Mouse (Mus musculus) adrenal gland, adult 2 months (tissue): ENCODE results near the gene Elavl1. TPM values are rescaled to one million over a fixed set of nuclear protein-coding genes. Genes with fewer than 3 reads are reported as not detected.

ENCODE experiments used
- polyA plus RNA-seq: library from polyadenylated mRNA; depleted of rRNA; stranded (reverse); fragments of >200 nt; gene quantifications from 2 replicates; pipeline ENCODE4 v1.2.3, GENCODE M21; 2012; rRNA removed
- total RNA-seq, 2 experiments: library from RNA; stranded (reverse); gene quantifications; 2 replicates each; pipeline ENCODE4 v1.2.3; 2021

The Elavl1 gene
- total and polyA plus RNA-seq, 3 experiments = 26.2 to 113 (median 86.8) TPM

Other genes with a start within 250 kb of the Elavl1 start
- gene Cd209f, start 219.6 kb downstream of the Elavl1 start, total RNA-seq = 1 to 10 TPM; 1.1 to 4.0 TPM
- 1.9 and 5.5 TPM in 2 replicates for gene Cd209f, start 219.6 kb downstream of the Elavl1 start, polyA plus RNA-seq
- gene Cd209g, start 191.3 kb downstream of the Elavl1 start, total RNA-seq = 1 to 10 TPM in 1 of 2 experiments, under 1 TPM in 1; 0.72 to 1.8 TPM
- 2.3 and 4.6 TPM in 2 replicates for gene Cd209g, start 191.3 kb downstream of the Elavl1 start, polyA plus RNA-seq
- 10 to 100 TPM; 33.8 to 38.2 TPM for gene Evi5l, start 158.8 kb downstream of the Elavl1 start, total RNA-seq
- 25.2 and 33.8 TPM in 2 replicates for gene Evi5l, start 158.8 kb downstream of the Elavl1 start, polyA plus RNA-seq
- gene Prr36, start 108.0 kb downstream of the Elavl1 start, total RNA-seq = 1 to 10 TPM; 4.9 to 5.1 TPM
- 2.6 and 4.0 TPM in 2 replicates for gene Prr36, start 108.0 kb downstream of the Elavl1 start, polyA plus RNA-seq
- 10 to 100 TPM; 19.3 to 24.2 TPM for gene Lrrc8e, start 98.6 kb downstream of the Elavl1 start, total RNA-seq
- 8.4 and 14.3 TPM in 2 replicates for gene Lrrc8e, start 98.6 kb downstream of the Elavl1 start, polyA plus RNA-seq
- 10 to 100 TPM; 72.0 to 93.2 TPM for gene Map2k7, start 86.7 kb downstream of the Elavl1 start, total RNA-seq
- 81.3 and 90.6 TPM in 2 replicates for gene Map2k7, start 86.7 kb downstream of the Elavl1 start, polyA plus RNA-seq
- 1 to 10 TPM; 1.0 to 1.2 TPM for gene Gm49320, start 86.5 kb downstream of the Elavl1 start, total RNA-seq
- 10.3 and 12.7 TPM in 2 replicates for gene Gm49320, start 86.5 kb downstream of the Elavl1 start, polyA plus RNA-seq
- 10 to 100 TPM in 1 of 2 experiments, 1 to 10 TPM in 1; 8.2 to 11.4 TPM for gene Tgfbr3l, start 77.2 kb downstream of the Elavl1 start, total RNA-seq
- gene Tgfbr3l, start 77.2 kb downstream of the Elavl1 start, polyA plus RNA-seq = 207 and 268 TPM in 2 replicates
- 10 to 100 TPM; 26.6 to 29.4 TPM for gene Snapc2, start 72.3 kb downstream of the Elavl1 start, total RNA-seq
- 60.6 and 60.7 TPM in 2 replicates for gene Snapc2, start 72.3 kb downstream of the Elavl1 start, polyA plus RNA-seq
- gene Ctxn1, start 66.1 kb downstream of the Elavl1 start, total RNA-seq = 1 to 10 TPM; 7.7 to 9.1 TPM
- 18.4 and 21.8 TPM in 2 replicates for gene Ctxn1, start 66.1 kb downstream of the Elavl1 start, polyA plus RNA-seq
- 10 to 100 TPM; 85.8 to 98.6 TPM for gene Timm44, start 49.5 kb downstream of the Elavl1 start, total RNA-seq
- gene Timm44, start 49.5 kb downstream of the Elavl1 start, polyA plus RNA-seq = 69.2 and 76.8 TPM in 2 replicates
- 10 to 100 TPM; 16.0 to 18.6 TPM for gene Ccl25, start 203 bp downstream of the Elavl1 start, total RNA-seq
- gene Ccl25, start 203 bp downstream of the Elavl1 start, polyA plus RNA-seq = 0.86 and 1.6 TPM in 2 replicates
- 10 to 100 TPM; 14.4 to 28.4 TPM for gene Cers4, start 167.6 kb upstream of the Elavl1 start, total RNA-seq
- gene Cers4, start 167.6 kb upstream of the Elavl1 start, polyA plus RNA-seq = 19.2 and 23.8 TPM in 2 replicates